Mouse (Mus musculus) heart, postnatal 0 days (tissue): ENCODE data around the gene Clnk. TPM values are rescaled to one million over a fixed set of nuclear protein-coding genes. Genes with fewer than 3 reads are reported as not detected.

Experiments
- ATAC-seq: fragments of 200-750 bp; cut with Nextera tagmentation; 2 replicates; pipeline ENCODE4 v1.8.0; 2017; ENCODE audit warnings: low read depth, moderate number of reproducible peaks, moderate library complexity; ENCODE audit not compliant: insufficient read depth
- DNase-seq: peaks from one replicate; pipeline ENCODE4 v3.0.0-alpha.2; 2016; ENCODE audit warnings: low spot score
- H3K27ac ChIP-seq: fragments of 300-500 bp; sonication (generic); 2 replicates; pipeline ENCODE4 v1.5.1; 2014; ENCODE audit warnings: low read depth, mild to moderate bottlenecking
- H3K27me3 ChIP-seq: fragments of 300-500 bp; sonication (generic); 2 replicates; pipeline ENCODE4 v1.6.1; 2014; ENCODE audit warnings: low read length, mixed read lengths; ENCODE audit not compliant: control insufficient read depth, insufficient read depth
- H3K36me3 ChIP-seq: fragments of 300-500 bp; sonication (generic); replicated peaks from 2 replicates; pipeline ENCODE4 v1.6.1; 2014; ENCODE audit warnings: low read length, mixed read lengths; ENCODE audit not compliant: control insufficient read depth, insufficient read depth
- H3K4me1 ChIP-seq: fragments of 300-500 bp; sonication (generic); 2 replicates; pipeline ENCODE4 v1.6.1; 2014; ENCODE audit warnings: antibody characterized with exemption; ENCODE audit not compliant: control insufficient read depth, insufficient read depth
- H3K4me2 ChIP-seq: fragments of 300-500 bp; sonication (generic); 2 replicates; pipeline ENCODE4 v1.6.1; 2014; ENCODE audit warnings: low read depth, mild to moderate bottlenecking, low read length, moderate library complexity
- H3K4me3 ChIP-seq: fragments of 300-500 bp; sonication (generic); 2 replicates; pipeline ENCODE4 v1.5.1; 2014; ENCODE audit warnings: low read depth, low read length
- H3K9ac ChIP-seq: fragments of 300-500 bp; sonication (generic); replicated peaks from 2 replicates; pipeline ENCODE4 v1.6.1; 2014; ENCODE audit warnings: low read depth, low read length, mixed read lengths
- H3K9me3 ChIP-seq: fragments of 300-500 bp; sonication (generic); replicated peaks from 2 replicates; pipeline ENCODE4 v1.6.1; 2016; ENCODE audit warnings: low read length; ENCODE audit not compliant: control insufficient read depth
- CTCF ChIP-seq: IDR thresholded peaks from 2 replicates; pipeline ENCODE4 v1.5.1; 2016; ENCODE audit warnings: antibody characterized with exemption, control low read depth, low read depth
- EP300 ChIP-seq: IDR thresholded peaks from 2 replicates; pipeline ENCODE4 v1.6.1; 2016; ENCODE audit warnings: antibody characterized with exemption, low read depth
- WGBS: fragments of 180-500 bp; shearing (Covaris S2); extraction: QIAGEN DNeasy Blood & Tissue Kit; methylation state at CpG from one replicate; pipeline ENCODE4 v1.1.7; 2014; 5-methylcytosine and 5-hydroxymethylcytosine counted together
- polyA plus RNA-seq: library from polyadenylated mRNA; unstranded; fragments of >200 nt; fragmentation: Nextera tagmentation; extraction: Ambion mirVana; gene quantifications from 2 replicates; pipeline ENCODE4 v1.2.1, GENCODE M21; 2015
- total RNA-seq: library from RNA; depleted of rRNA; stranded (reverse); fragments of >200 nt; gene quantifications from 2 replicates; pipeline ENCODE4 v1.2.3, GENCODE M21; 2014; ENCODE audit warnings: low replicate concordance

Gene Clnk
- total and polyA plus RNA-seq, 2 experiments from 2014 or later = not detected

GRCm38 (mm10) chr5:38824132-38824965 lies 52.3 kb downstream of the Clnk start:
- no peak overlapping the region for H3K27ac ChIP-seq
- no peaks in the 10 kb centered on the region for H3K4me1 ChIP-seq
- no peaks in the 10 kb centered on the region for H3K9me3 ChIP-seq
- no peaks in the 10 kb centered on the region for H3K36me3 ChIP-seq
- ATAC-seq (no peak), DNase-seq (no peak)
- H3K4me2 ChIP-seq = no peak overlapping the region
- no peak overlapping the region for H3K4me3 ChIP-seq
- H3K27me3 ChIP-seq = no peaks in the 10 kb centered on the region
- TF ChIP-seq EP300 = no peak
- no peak for TF ChIP-seq CTCF
- WGBS = 73% methylated on average over 14 of the region's 14 CpGs
- H3K9ac ChIP-seq = no peak overlapping the region

- no peak overlapping the region for H3K4me3 ChIP-seq
- no peak overlapping the region for H3K4me2 ChIP-seq
- WGBS = 62% methylated on average over 9 of the region's 9 CpGs
- ATAC-seq (no peak), DNase-seq (no peak)
- TF ChIP-seq CTCF = no peak
- H3K9me3 ChIP-seq = no peaks in the 10 kb centered on the region
- no peaks in the 10 kb centered on the region for H3K36me3 ChIP-seq
- no peaks in the 10 kb centered on the region for H3K4me1 ChIP-seq
- no peak overlapping the region for H3K9ac ChIP-seq
- no peak overlapping the region for H3K27ac ChIP-seq
- H3K27me3 ChIP-seq = no peaks in the 10 kb centered on the region
Observed at GRCm38 (mm10) chr5:38813391-38814109, 63.1 kb downstream of the Clnk start.

GRCm38 (mm10) chr5:38812916-38813315 lies 63.7 kb downstream of the Clnk start:
- Histone ChIP-seq H3K4me3 (no peak overlapping the region), H3K36me3 (no peaks in the 10 kb centered on the region), H3K9ac (no peak overlapping the region), H3K27me3 (no peaks in the 10 kb centered on the region), H3K9me3 (no peaks in the 10 kb centered on the region), H3K4me1 (no peaks in the 10 kb centered on the region), H3K27ac (no peak overlapping the region), H3K4me2 (no peak overlapping the region)
- ATAC-seq (no peak), DNase-seq (no peak)
- TF ChIP-seq CTCF (no peak), EP300 (no peak)
- WGBS = 79% methylated on average over 7 of the region's 7 CpGs

- DNase-seq (no peak), ATAC-seq (no peak)
- TF ChIP-seq CTCF = no peak
- no peak for TF ChIP-seq EP300
- Histone ChIP-seq H3K4me3 (no peak overlapping the region), H3K27ac (no peak overlapping the region), H3K27me3 (no peaks in the 10 kb centered on the region), H3K4me2 (no peak overlapping the region), H3K9ac (no peak overlapping the region), H3K4me1 (no peaks in the 10 kb centered on the region), H3K9me3 (no peaks in the 10 kb centered on the region), H3K36me3 (no peaks in the 10 kb centered on the region)
- 60% methylated on average over 7 of the region's 7 CpGs for WGBS
Observed at GRCm38 (mm10) chr5:38812386-38812785, 64.2 kb downstream of the Clnk start.

- Histone ChIP-seq H3K27me3 (no peaks in the 10 kb centered on the region), H3K4me1 (no peaks in the 10 kb centered on the region), H3K4me2 (no peak overlapping the region), H3K4me3 (no peak overlapping the region), H3K9ac (no peak overlapping the region), H3K27ac (no peak overlapping the region), H3K9me3 (no peaks in the 10 kb centered on the region), H3K36me3 (no peaks in the 10 kb centered on the region)
- TF ChIP-seq EP300 (no peak), CTCF (no peak)
- 83% methylated on average over 7 of the region's 7 CpGs for WGBS
- DNase-seq (no peak), ATAC-seq (no peak)
Observed at GRCm38 (mm10) chr5:38798910-38799309, 77.7 kb downstream of the Clnk start.
